Mouse (Mus musculus): ENCODE measurements around the gene Zmynd8.
"Not testable (repeated sequence)": the region's sequence is repeated elsewhere in the genome, so short reads cannot be mapped to it uniquely, and the experiment has no call there.

Zmynd8 gene

DNA sequence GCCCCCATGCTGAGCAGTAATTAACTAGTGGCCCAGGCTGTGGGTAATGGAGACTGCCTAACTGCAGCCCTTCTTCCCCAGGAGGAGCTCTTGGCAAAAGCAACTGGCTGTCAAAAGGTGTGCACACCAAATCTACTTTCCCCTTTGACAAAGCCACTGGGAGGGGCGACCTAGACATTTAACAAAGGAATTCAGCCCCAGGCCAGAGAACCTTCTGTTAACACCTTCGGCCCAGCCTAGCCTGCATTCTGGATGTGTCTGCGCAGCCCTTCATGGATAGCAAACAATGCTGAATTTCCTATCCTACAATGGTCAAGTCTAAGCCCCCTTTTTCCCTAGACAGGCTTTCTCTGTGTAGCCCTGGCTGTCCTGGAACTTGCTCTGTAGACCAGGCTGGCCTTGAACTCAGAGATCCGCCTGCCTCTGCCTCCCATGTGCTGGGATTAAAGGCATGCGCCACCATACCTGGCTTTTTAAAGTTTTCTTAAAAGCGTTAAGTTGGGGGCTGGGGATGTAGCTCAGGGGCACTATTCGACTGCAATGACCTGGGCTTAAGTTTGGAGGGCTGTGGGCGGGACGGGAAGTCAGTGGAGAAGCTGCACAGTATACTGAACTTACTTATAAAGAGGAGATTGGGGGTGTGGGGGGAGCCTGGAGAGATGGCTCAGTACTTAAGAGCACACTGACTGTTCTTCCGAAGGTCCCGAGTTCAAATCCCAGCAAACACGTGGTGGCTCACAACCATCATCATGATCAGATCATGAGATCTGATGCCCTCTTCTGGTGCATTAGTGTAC, 90.4 kb downstream of the Zmynd8 start:
- no peak for DNase-seq (ENCODE audit: inconsistent ontology term)

DNA sequence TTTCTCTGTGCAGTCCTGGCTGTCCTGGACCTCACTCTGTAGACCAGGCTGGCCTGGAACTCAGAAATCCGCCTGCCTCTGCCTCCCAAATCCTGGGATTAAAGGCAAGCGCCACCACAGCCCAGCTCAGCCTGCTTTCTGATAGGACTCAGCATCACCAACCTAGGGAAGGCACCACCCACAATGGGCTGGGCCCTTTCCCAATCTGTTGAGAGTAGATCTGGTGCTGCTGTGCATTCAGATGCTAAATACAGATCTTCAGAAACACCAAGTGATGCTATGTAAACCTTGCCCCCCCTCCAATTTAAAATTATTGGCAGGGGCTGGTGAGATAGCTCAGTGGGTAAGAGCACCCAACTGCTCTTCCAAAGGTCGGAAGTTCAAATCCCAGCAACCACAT, 98.6 kb downstream of the Zmynd8 start:
- not testable (repeated sequence) for DNase-seq (ENCODE audit: inconsistent ontology term)

DNA sequence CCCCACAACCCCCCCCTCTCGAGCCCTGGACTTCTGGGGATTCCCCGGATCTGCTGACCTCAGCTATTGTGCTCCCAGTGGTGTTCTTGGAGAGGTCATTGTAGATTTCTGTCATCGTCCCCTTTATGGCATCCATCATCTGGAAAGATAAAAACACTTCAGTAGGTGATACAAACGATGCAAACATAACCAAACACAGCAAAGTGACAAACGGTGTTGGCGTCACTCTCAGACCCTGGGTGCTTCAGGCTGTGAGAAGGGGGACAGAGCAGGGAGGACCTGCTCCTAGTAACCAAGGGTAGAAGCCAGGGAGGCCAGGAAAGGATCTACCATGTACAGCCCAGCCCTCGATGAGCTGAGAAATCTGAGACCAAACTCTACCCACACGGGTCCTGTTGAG, 100.9 kb downstream of the Zmynd8 start:
- no peak for DNase-seq (ENCODE audit: inconsistent ontology term)

DNA sequence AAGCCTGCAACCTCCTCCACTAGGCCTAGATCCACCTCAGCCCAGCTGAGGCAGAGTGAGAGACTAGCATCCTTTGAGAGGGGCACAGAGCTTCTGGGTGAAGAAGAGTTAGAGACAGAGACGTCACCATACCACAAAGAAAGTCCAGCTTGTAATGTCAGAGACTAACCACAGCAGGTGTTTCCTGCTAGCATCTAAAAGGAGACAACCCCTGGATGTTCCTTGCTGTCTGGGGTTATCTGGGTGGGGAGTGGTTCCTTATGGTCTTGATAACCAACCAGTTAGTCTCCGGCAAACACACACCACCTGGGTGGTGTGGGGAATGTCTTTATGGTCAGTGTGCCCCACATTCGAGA, 105.6 kb downstream of the Zmynd8 start:
- DNase-seq (ENCODE audit: inconsistent ontology term) = no peak

DNA sequence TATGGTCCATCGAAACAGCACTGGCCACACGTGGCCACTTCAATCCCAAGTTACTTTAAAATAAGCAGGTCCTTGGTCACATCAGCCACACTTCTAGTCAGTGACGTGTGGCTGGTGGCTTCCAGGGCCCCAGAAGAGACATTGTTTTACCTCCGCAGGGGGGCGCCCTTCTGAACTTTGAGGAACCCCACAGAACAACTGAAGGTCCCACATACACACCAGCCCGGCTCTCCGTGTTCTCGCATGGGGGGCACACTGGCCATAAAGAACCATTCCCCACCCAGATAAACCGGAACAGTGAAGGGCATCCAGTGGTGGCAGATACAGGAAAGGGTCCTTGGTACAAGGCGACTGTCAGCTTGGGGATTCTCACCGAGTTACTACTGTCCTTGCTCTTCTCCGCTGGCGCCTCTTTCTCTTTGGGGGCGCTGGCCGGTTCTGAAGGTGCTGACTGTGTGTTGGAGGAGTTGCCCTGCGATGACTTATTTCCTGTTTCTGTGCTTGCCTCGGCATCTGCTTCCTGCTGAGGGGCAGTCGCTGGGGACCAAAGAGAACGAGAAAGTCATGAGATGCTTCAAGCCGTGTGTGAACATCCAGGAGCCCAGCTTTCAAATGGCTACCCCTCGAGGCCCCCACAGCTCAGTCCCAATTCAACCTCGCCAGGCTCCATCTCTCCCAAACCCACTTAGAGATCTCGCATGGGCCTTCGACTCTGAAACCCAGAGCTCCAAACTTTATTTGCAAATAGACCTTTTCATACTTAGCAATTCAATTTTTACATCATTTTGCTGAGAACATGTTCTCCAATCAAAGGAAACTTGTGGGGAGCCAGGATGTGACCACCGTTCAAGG, 106.2 kb downstream of the Zmynd8 start:
- DNase-seq (ENCODE audit: inconsistent ontology term) = no peak

DNA sequence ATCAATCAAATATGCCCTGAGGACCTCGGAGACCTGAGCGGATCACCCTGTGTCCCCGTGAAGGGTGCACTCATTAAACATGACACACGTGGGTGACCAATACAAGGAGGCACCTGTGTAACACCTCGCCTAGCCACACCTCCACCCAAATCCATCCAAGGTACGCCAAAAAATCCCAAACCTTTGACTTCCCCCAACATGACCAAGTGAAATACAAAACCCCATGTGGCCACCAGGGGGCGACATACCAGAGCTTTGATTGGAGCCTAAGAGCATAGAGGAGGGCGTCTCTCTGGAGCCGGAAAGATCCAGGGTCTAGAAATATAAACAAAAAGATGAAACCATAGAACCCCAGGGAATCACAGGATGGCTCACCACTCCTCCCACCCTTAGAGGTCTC, 107.2 kb downstream of the Zmynd8 start:
- peak; percentile 34 for DNase-seq (ENCODE audit: inconsistent ontology term)

DNA sequence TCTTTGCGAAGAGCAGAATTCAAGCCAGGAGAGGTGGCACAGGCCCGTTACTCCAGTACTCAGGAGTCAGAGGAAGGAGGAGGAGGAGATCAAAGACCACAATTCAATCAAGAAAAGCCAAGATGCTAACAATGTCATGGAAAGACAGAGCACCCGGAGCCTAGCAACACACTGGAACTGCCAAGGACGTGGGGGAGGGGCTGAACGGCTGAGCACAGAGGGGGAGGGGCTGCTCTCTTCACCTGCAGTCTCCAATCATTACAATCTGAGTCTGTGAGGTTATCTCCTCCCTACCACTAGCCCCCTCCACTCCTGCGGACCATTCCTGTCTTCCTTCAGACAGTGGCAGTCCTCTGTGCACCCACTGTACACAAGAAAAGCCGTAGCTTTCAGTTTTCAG, 107.8 kb downstream of the Zmynd8 start:
- DNase-seq (ENCODE audit: inconsistent ontology term) = no peak

DNA sequence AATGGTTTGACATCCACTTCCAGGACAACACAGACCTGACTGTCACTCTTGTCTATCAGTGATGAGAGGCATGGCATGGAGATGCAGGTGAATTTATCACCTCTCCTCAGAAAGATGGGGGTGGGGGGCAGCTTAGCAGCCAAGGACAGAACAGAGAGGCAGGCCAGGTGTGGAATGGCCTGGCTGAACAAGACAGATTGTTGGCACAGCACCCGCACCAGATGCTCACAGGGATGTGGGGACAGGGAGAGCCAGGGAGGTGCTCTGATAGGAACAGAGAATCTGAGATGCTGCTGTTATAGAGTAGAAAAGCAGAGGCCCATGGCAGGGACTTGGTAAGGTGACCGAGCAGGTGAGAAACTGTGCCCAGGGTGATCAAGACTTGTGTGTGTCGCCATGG, 109.1 kb downstream of the Zmynd8 start:
- no peak for DNase-seq (ENCODE audit: inconsistent ontology term)

DNA sequence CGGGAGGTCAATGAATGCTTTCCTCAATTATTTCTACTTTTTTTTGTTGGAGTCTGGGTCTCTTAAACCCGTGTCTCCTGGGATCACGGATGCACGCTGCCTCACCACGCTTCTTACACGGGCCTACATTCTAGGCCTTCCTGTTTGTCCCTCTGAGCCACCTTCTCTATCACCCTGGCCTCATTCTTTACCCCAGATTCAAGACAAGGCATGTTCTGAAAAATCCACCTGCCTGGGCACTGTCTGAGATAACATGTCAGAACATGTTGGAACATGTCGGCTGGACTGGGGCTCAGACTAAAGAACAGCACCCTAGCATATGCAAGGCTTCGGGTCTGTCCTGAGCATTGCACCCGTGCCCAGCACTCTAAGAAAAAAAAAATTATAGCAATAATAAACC, 110.0 kb downstream of the Zmynd8 start:
- no peak for DNase-seq (ENCODE audit: inconsistent ontology term)

DNA sequence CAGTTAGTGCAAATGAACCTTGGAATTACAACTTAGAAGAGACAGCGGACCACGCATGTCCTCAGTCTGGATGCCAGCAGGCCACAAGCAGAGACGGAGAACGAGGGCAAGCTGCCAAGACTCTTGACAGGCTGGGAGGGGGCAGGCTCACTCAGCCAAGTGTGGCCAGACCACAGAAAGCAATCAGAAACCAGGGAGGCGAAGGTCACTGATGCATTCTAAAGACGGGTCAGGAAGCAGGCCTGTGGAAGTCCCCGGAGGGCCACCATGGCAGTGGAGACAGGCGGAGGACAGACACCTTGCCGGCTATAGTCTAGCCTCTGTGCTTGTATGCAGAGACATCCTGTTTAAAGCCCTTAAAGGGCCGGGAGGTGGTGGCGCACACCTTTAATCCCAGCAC, 110.8 kb downstream of the Zmynd8 start:
- peak; percentile 82 for DNase-seq (ENCODE audit: inconsistent ontology term)

DNA sequence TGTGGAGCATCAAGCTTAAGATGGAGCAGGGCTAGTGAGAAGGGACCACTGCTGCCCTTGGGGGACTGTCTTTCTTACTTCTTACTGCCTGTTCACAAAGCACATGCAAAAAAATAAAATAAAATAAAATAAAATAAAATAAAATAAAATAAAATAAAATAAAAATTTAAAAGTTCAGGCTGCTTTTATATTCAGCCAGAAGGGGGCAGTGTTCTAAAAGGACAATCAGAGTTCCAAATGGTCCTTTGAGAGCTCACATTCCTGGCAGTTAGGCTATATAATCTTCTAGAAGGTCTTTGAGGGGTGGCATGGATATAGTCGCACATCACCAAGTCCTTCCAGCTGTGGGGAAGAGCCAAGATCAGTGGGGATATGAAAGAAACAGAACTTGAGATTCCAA, 112.3 kb downstream of the Zmynd8 start:
- no peak for DNase-seq (ENCODE audit: inconsistent ontology term)

DNA sequence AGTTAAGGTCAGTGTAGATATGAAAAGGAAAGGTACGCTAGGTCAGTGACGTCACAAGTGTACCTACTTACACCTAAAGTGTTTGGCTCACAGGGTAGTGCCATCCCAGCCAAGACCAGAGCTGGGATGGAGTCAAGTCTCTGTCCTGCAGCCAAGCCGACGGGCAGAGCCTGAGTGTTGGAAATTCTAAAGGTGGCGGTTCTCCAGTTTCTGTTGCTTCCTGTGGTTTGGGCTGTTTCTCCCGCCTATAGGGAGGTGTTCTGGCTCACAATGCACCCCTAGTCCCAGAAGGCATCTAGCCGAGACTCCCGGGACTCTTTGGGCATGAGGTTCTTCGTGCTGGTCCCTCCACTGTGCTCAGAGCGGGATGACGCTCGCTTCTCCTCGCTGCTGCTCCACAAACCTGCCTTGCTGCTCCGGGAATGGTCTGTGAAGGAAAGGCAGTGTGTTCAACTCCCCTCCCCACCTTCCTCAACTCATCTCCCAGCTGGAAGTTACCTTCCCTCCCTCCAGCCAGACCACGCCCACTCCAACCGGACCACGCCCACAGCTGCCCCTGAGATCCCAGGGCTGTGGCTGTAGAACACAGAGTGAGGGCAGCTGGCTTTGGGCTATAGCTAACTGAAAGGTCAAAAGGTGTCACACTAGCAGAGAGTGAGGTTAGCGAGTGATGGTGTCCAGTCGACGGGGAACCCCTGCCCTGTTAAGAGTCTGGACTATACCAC, 113.3 kb downstream of the Zmynd8 start:
- no peak for DNase-seq (ENCODE audit: inconsistent ontology term)

DNA sequence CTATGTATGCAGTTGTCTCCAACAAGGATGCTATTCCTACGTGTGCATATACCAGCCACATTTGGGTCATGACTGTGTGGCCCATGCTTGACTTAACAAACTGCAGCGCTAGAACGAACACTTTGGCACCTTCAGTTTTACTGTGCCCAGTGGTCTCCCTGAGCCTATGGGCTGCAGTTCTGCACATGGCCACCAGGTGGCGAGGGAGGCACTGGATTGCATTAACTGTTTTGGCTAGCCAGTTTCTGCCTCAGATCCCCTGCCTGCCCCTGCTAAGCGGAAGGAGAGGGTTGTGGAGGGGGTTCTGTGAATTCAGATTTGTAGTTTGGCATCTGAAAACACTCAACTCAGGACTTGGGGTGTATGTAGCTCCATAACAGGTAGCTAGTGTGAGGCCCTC, 116.5 kb downstream of the Zmynd8 start:
- DNase-seq (ENCODE audit: inconsistent ontology term) = peak; percentile 70

DNA sequence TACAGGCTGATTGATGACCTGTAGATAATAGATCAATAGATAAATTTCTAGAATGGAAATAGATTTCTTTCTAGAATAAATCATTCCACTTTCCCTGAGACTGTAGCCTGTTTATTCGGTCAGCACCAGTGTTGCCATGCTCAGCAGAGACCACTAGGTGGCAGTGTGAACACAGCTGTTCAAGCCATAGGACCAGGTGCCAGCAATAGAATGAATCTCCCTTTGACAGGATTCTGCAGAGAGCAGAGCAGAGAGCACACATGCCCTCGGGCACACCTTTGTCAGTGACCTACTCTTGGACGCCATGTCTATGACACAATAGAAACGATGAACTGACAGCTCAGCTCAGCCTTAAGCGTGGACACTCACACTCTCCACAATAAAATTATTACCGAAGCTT, 119.9 kb downstream of the Zmynd8 start:
- peak; percentile 57 for DNase-seq (ENCODE audit: inconsistent ontology term)

DNA sequence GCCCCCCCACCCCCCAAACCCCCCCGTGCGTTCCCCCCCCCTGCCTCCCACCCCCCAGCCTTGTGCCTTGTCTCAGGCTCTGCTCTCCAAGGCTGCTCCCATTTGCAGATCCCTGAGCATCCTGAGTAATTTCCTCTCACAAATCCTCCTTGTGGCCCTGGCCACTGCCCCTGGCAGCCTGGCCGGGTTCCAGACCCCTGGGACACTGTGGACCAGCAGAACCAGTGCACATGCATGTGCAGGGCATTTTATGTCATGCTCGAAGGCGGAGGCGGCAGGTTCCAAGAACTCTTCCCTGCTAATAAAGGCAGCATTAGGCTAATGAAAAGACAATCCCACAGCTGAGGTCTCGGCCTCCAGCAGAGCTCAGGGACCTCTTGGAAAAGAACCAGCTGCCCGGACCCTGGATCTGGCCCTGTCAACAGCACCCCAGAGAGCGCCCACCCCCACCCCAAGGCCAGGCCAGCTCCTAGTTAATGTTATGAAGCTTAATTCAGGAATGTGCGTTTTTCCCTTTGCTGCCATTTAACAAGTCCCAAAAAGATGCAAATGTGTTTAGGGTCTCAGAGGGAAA, 129.4 kb downstream of the Zmynd8 start:
- peak; percentile 41 for DNase-seq (ENCODE audit: inconsistent ontology term)

DNA sequence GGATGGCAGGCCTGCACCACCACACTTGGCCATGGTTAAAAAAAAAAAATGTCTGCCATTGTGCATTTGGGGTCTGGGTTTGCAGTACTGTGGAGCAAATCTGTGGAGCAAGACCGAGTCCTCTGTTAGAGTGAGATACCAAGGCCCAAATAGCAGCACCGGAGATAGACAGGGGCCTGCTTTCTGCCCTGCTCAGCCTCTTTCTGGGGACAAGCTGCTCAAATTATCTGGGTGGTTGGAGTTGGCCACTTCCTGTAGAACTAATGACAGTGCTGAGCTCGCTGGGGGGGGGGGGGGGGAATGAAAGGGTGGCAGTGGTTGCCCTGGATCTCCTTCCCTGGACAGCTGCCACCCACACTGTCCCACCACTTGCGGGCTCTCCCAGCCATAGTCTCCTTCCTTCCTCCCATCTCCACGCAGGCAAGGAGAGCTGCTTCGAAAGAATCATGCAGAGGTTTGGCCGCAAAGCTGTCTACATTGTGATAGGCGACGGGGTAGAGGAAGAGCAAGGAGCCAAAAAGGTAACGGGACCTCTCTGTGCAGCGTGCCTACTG, 129.9 kb downstream of the Zmynd8 start:
- peak; percentile 52 for DNase-seq (ENCODE audit: inconsistent ontology term)

DNA sequence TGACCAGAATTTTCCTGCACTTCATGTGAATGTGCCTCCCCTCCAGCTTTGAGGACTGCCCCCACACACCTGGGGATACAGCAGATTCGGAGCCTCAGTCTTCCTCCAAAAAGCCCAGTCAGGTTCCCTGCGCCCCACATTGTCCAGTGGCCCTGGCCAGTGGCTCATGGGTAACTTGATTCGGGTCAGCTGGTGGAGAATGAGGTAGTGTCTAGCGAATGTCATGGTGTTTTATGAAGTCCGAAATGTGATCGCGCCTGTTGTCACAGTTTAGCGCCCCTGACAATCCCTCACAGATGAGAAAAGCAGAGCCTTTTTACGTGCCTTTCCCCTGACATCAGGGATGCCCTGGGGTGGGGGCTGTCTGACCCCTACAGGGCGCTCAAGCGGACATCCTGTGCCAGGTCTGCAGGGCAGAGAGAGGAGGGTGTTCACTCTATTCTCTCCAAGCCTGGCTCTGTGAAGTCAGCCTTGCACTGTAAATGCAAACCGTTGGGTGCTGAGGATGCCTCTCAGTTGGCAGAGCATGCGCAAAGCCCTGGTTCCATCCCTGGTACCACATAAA, 139.3 kb downstream of the Zmynd8 start:
- no peak for DNase-seq (ENCODE audit: inconsistent ontology term)

DNA sequence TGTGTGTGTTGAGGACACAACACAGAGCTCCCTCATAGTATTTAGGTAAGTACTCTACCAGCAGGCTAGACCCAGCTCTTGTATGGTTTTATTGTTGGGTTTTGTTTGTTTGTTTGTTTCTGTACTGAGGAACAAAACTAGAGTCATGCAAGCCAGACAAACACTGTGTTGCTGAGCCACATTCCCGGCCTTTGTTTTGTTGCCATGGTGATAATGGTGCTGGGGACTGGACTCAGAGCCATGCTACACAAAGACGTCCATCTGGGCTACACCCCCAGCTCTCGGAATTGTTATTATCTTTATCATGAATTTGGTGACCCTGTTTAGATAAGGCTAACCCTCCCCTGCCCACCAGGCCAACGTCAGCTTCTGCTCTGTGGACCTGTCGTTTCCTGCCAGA, 140.3 kb downstream of the Zmynd8 start:
- peak; percentile 61 for DNase-seq (ENCODE audit: inconsistent ontology term)

DNA sequence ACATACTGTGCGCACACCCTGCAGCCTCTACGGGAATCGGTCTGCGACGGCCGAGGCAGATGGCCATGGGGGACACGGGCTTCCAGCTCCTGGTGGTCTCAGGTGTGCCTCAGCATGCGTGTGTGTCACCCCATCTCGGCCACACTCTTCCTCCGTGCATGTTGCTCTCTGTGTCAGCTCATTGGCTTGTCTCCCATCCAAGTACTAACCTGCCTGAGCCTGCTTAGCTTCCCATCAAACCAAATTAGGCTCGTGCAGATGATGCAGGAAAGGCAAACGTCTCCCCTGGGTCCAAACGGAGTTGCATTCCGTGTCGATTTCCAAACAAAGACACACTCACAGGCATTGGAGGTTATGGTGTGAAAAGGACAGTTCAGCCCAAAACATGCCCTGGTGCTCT, 141.0 kb downstream of the Zmynd8 start:
- no peak for DNase-seq (ENCODE audit: inconsistent ontology term)

DNA sequence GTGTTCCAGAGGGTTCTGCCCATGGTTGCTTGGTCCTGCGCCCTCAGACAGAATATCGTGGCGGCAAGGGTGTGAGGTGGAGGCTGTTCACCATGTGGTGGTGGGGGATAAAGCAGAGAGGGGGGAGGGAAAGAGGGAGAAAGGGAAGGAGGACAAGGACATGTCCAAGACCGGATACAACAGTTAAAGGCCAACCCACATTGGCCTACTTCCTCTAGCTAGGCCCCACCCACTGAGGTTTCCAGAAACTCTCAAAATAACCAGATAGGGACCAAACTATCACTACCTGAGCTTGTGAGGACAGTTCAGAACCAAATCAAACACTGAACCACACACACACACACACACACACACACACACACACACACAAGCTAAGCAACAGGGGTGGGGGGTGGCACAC, 146.1 kb downstream of the Zmynd8 start:
- DNase-seq (ENCODE audit: inconsistent ontology term) = no peak

DNA sequence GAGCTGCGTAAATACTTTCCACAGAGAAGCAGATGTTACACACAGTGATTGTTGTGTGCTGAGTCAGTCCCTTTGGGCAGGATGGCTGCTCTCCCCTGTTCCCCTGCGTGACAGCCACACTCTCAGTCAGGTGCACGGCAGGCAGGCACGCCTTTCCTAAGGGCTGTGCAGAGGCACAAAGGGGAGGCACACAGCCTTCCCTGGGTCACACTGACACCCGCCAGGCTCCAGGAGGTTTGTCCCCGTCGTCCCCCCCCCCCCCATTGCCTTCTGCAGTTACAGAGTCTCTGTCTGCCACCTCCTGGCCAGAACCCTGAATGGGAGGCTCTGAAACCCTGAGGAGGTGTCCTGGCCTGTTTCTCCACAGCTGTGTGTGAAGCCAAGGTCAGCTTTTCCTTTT, 147.7 kb downstream of the Zmynd8 start:
- DNase-seq (ENCODE audit: inconsistent ontology term) = peak; percentile 46

DNA sequence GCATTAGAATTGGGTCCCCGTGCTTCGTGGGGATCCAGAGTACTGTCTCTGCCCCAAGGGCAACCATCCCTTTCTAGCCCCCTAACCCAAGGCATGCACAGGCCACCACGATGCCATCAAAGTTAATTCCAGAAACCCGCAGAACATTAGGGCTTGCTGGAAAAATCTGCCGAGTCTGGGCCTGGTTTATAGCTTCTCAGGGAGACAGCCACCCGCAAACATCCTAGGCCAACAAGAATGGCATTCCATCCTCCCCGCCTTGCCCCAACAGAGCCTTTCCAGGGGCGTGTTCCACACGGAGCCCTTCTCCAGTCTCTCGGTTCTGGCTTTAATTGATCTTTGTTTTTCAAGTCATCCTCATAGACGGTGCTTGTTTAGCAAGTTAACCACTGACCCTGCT, 150.4 kb downstream of the Zmynd8 start:
- peak; percentile 84 for DNase-seq (ENCODE audit: inconsistent ontology term)

Data from Muller cell, postnatal 12 days (primary cell).